Mouse (Mus musculus) liver, embryonic 14.5 days (tissue): Measurements from ENCODE around the gene Kif20b. TPM values are rescaled to one million over a fixed set of nuclear protein-coding genes. Genes with fewer than 3 reads are reported as not detected.

Experiments
- ATAC-seq: fragments of 200-750 bp; cut with Nextera tagmentation; 2 replicates; pipeline ENCODE4 v1.8.0; 2017; ENCODE audit warnings: moderate number of reproducible peaks, mild to moderate bottlenecking, moderate library complexity; ENCODE audit not compliant: insufficient read depth
- DNase-seq, 3 experiments: peaks; one replicate each; pipeline ENCODE4 v3.0.0-alpha.2; 2012 to 2013; ENCODE audit warnings: low read depth in 3 of 3, low spot score in 3 of 3
- H3K27ac ChIP-seq: fragments of 300-500 bp; sonication (generic); 2 replicates; pipeline ENCODE4 v1.5.1; 2014; ENCODE audit warnings: moderate library complexity, mild to moderate bottlenecking, control low read depth, inconsistent platforms
- H3K27me3 ChIP-seq: fragments of 300-500 bp; sonication (generic); 2 replicates; pipeline ENCODE4 v1.6.1; 2014; ENCODE audit warnings: mild to moderate bottlenecking, low read length, moderate library complexity; ENCODE audit not compliant: control insufficient read depth, insufficient read depth
- H3K36me3 ChIP-seq: fragments of 300-500 bp; sonication (generic); replicated peaks from 2 replicates; pipeline ENCODE4 v1.6.1; 2014; ENCODE audit warnings: low read depth; ENCODE audit not compliant: control insufficient read depth, insufficient read depth
- H3K4me1 ChIP-seq, 2 experiments: fragments of 200-500 bp in 1 of 2; fragments of 300-500 bp in 1 of 2; sonication (generic) in 1 of 2; replicated peaks; 2 replicates each; pipeline ENCODE4 v1.6.1; 2012 to 2014; ENCODE audit warnings: antibody characterized with exemption in 1 of 2, inconsistent platforms in 1 of 2, low read length in 1 of 2; ENCODE audit not compliant: control insufficient read depth in 2 of 2, insufficient read depth in 2 of 2
- H3K4me2 ChIP-seq: fragments of 300-500 bp; sonication (generic); 2 replicates; pipeline ENCODE4 v1.6.1; 2014; ENCODE audit warnings: low read depth, mild to moderate bottlenecking, control low read depth, moderate library complexity
- H3K4me3 ChIP-seq, 2 experiments: fragments of 200-500 bp in 1 of 2; fragments of 300-500 bp in 1 of 2; sonication (generic) in 1 of 2; 2 replicates each; pipeline ENCODE4 v1.5.1; 2012 to 2014; ENCODE audit warnings: low read depth in 2 of 2, low read length in 2 of 2, mild to moderate bottlenecking in 2 of 2, control low read depth in 1 of 2, inconsistent platforms in 1 of 2, moderate library complexity in 1 of 2; ENCODE audit not compliant: insufficient read depth in 1 of 2
- H3K9ac ChIP-seq: fragments of 300-500 bp; sonication (generic); replicated peaks from 2 replicates; pipeline ENCODE4 v1.6.1; 2014; ENCODE audit warnings: mild to moderate bottlenecking, control low read depth, moderate library complexity
- H3K9me3 ChIP-seq: fragments of 300-500 bp; sonication (generic); 2 replicates; pipeline ENCODE4 v1.6.1; 2016; ENCODE audit warnings: low read length, mixed read lengths; ENCODE audit not compliant: control insufficient read depth
- CTCF ChIP-seq: IDR thresholded peaks from 2 replicates; pipeline ENCODE4 v1.5.1; 2016; ENCODE audit warnings: antibody characterized with exemption, low read depth, control low read depth
- EP300 ChIP-seq: IDR thresholded peaks from 2 replicates; pipeline ENCODE4 v1.6.1; 2016; ENCODE audit warnings: antibody characterized with exemption, low read depth
- WGBS: fragments of 180-500 bp; shearing (Covaris S2); extraction: QIAGEN DNeasy Blood & Tissue Kit; methylation state at CpG from one replicate; pipeline ENCODE4 v1.1.7; 2014; ENCODE audit not compliant: insufficient replicate concordance; 5-methylcytosine and 5-hydroxymethylcytosine counted together
- polyA plus RNA-seq, 2 experiments: library from polyadenylated mRNA; depleted of rRNA in 1 of 2; stranded (reverse) in 1 of 2; unstranded in 1 of 2; fragments of >200 nt; fragmentation: Nextera tagmentation in 1 of 2; extraction: Ambion mirVana in 1 of 2; gene quantifications; 2 replicates each; pipeline versions ENCODE4 v1.2.1 to v1.2.3; 2012 to 2014

The Kif20b gene
- polyA plus RNA-seq, 2 experiments: 20.4 to 30.7 TPM

DNA sequence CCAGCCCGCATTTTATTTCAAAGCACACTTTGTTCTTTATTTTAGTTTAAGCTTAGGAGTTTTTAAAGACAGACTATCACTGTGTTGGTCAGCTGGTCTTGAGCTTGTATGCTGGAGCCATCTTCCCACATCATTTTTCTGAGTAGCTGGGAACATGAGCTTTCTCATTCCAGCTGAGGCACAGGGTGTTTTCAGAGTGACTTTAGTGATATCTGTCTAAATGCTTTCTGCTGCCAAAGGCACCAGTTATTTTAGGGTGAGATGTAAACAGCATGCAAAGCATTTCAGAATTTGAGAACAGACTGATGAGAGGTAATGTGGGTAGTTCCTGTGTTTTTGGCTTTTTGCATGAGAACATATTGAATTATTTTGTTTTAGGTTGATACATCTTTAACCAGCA, 25.0 kb downstream of the Kif20b start:
- H3K9me3 ChIP-seq: no peaks in the 10 kb centered on the region
- no peaks in the 10 kb centered on the region for H3K27me3 ChIP-seq
- DNase-seq: no peak
- no peak overlapping the region for H3K9ac ChIP-seq
- 80% methylated on average over 1 of the region's 1 CpGs for WGBS
- H3K4me1 ChIP-seq: no peaks in the 10 kb centered on the region
- no peak for TF ChIP-seq CTCF
- TF ChIP-seq EP300: no peak
- no peak overlapping the region for H3K4me2 ChIP-seq
- no peak overlapping the region for H3K4me3 ChIP-seq
- peaks cover 35% of the 10 kb centered on the region for H3K36me3 ChIP-seq
- no peak for ATAC-seq
- no peak overlapping the region for H3K27ac ChIP-seq

DNA sequence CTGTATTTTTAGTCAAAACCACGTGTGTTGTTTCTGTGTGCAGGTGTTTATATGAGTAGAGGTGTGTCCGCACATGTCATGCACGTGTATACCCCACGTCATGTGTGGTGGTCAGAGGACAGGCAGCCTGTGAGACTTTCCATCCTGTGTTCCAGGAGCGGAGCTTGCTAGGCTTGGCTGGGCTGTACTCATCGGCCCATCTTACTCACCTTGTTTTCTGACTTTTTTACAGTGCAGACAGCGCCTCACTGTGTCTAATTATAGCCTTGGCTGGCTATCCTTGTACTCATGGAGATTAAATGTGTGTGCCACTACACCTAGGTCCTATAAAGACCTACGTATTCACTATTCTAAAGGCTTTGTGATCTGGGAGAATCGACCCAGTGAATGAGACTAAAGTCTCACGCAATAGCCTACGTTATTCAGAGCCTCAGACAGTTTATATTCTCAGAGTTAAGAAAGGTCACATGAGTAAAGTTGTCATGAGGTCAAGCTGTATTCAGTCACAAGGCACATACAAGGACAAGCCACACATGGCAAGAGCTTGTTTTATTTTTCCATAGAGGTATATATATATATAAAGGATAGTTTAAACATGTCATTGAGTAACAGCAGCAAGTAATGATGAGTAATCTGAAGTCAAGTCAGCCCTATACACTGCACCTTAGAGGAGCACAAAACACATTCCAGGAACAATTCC, 31.8 kb downstream of the Kif20b start:
- H3K4me2 ChIP-seq: no peak overlapping the region
- H3K4me1 ChIP-seq: no peaks in the 10 kb centered on the region
- DNase-seq (no peak), ATAC-seq (no peak)
- H3K9me3 ChIP-seq: no peaks in the 10 kb centered on the region
- peaks cover 53% of the 10 kb centered on the region for H3K36me3 ChIP-seq
- H3K27me3 ChIP-seq: no peaks in the 10 kb centered on the region
- TF ChIP-seq EP300 (no peak), CTCF (no peak)
- no peak overlapping the region for H3K4me3 ChIP-seq
- no peak overlapping the region for H3K9ac ChIP-seq
- 90% methylated on average over 11 of the region's 11 CpGs for WGBS
- H3K27ac ChIP-seq: no peak overlapping the region

DNA sequence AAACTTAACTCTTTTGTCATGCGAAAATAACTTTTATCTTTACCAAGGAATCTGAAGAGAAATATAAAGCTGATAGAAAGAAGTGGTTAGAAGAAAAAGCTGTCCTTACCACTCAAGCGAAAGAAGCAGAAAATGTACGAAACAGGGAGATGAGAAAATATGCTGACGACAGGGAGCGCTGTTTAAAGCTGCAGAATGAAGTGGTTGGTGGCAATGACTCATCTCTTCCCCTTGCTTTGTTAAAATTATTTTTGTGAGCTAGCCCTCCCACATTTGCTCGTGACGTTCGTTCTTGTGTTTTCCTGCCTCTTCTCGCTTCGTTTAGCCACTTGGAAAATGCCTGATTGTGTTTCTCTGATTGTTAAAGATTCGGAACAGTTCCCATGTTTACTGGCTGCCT, 37.2 kb downstream of the Kif20b start:
- no peak for TF ChIP-seq CTCF
- TF ChIP-seq EP300: no peak
- H3K9ac ChIP-seq: no peak overlapping the region
- H3K4me3 ChIP-seq: no peak overlapping the region
- WGBS: 76% methylated on average over 11 of the region's 11 CpGs
- no peak overlapping the region for H3K4me2 ChIP-seq
- ATAC-seq (no peak), DNase-seq (no peak)
- H3K4me1 ChIP-seq: no peaks in the 10 kb centered on the region
- no peaks in the 10 kb centered on the region for H3K9me3 ChIP-seq
- no peaks in the 10 kb centered on the region for H3K27me3 ChIP-seq
- H3K27ac ChIP-seq: no peak overlapping the region
- H3K36me3 ChIP-seq: peaks cover 45% of the 10 kb centered on the region

DNA sequence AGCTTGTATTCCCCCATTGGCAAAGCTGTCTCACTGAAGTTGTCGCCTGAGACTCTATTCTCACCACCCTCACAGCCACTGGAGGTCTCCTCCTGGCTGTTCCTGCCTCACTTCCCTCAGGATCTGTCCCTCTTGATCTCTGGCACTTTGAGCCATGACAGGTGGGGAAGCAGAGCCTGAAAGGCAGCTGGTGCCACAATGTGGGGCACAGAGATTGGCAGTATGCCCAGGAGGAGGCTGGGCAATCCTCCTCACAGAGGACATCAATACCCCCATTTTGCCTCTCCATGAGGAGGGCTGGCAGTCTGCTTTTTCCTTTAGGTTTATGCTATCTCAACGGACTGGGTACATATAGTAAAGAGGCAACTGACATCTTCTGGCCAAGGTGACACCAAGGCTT, 62.6 kb downstream of the Kif20b start:
- ATAC-seq (no peak), DNase-seq (no peak)
- whole genome bisulfite sequencing: 72% methylated on average over 2 of the region's 2 CpGs
- Histone ChIP-seq H3K4me1 (no peaks in the 10 kb centered on the region), H3K27ac (no peak overlapping the region), H3K36me3 (no peaks in the 10 kb centered on the region), H3K4me3 (no peak overlapping the region), H3K9me3 (no peaks in the 10 kb centered on the region), H3K27me3 (no peaks in the 10 kb centered on the region), H3K4me2 (no peak overlapping the region), H3K9ac (no peak overlapping the region)
- TF ChIP-seq EP300 (no peak), CTCF (no peak)

DNA sequence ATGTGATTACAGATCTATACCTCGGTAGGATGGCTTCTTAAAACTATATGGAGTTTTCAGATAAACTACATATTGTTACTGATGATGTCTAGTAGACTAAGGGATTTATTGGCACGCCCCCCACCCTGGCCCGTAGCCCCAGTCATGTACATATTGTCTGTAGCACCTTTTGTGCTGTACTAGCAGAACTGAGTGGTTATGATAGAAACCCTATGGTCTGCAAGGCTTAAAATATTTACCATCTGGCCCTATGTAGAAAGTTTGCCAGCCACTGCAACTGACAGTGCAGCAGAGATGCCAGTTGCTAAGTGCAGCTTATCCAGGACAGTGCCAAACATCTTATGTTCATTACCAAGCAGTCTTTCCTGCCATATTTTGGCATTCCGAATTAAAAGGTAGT, 68.3 kb downstream of the Kif20b start:
- Histone ChIP-seq H3K9ac (no peak overlapping the region), H3K27me3 (no peaks in the 10 kb centered on the region), H3K4me3 (no peak overlapping the region), H3K4me2 (no peak overlapping the region), H3K4me1 (no peaks in the 10 kb centered on the region), H3K27ac (no peak overlapping the region), H3K9me3 (no peaks in the 10 kb centered on the region), H3K36me3 (no peaks in the 10 kb centered on the region)
- ATAC-seq: no peak
- WGBS: 48% methylated on average over 4 of the region's 4 CpGs
- no peak for DNase-seq
- TF ChIP-seq EP300: no peak
- TF ChIP-seq CTCF: no peak
